Mouse (Mus musculus) hindbrain, embryonic 13.5 days (tissue): ENCODE results near the gene Olfr310. TPM values are rescaled to one million over a fixed set of nuclear protein-coding genes. Genes with fewer than 3 reads are reported as not detected.

Experiments
- ATAC-seq: fragments of 200-750 bp; cut with Nextera tagmentation; 2 replicates; pipeline ENCODE4 v1.8.0; 2017; ENCODE audit warnings: moderate TSS enrichment; ENCODE audit not compliant: low FRiP score
- H3K27ac ChIP-seq: fragments of 300-500 bp; sonication (generic); 2 replicates; pipeline ENCODE4 v1.5.1; 2015; ENCODE audit warnings: inconsistent platforms, mild to moderate bottlenecking, moderate library complexity
- H3K27me3 ChIP-seq: fragments of 300-500 bp; sonication (generic); 2 replicates; pipeline ENCODE4 v1.6.1; 2015; ENCODE audit warnings: mild to moderate bottlenecking, inconsistent platforms
- H3K36me3 ChIP-seq: fragments of 300-500 bp; sonication (generic); 2 replicates; pipeline ENCODE4 v1.6.1; 2015; ENCODE audit warnings: mild to moderate bottlenecking, inconsistent platforms
- H3K4me1 ChIP-seq: fragments of 300-500 bp; sonication (generic); replicated peaks from 2 replicates; pipeline ENCODE4 v1.6.1; 2015; ENCODE audit warnings: inconsistent platforms
- H3K4me2 ChIP-seq: fragments of 300-500 bp; sonication (generic); 2 replicates; pipeline ENCODE4 v1.6.1; 2015; ENCODE audit warnings: inconsistent platforms, mild to moderate bottlenecking, moderate library complexity
- H3K4me3 ChIP-seq: fragments of 300-500 bp; sonication (generic); 2 replicates; pipeline ENCODE4 v1.5.1; 2015; ENCODE audit warnings: mild to moderate bottlenecking, inconsistent platforms
- H3K9ac ChIP-seq: fragments of 300-500 bp; sonication (generic); 2 replicates; pipeline ENCODE4 v1.6.1; 2015; ENCODE audit warnings: mild to moderate bottlenecking, inconsistent platforms
- H3K9me3 ChIP-seq: fragments of 300-500 bp; sonication (generic); 2 replicates; pipeline ENCODE4 v1.6.1; 2016; ENCODE audit warnings: inconsistent platforms
- WGBS: fragments of 180-500 bp; shearing (Covaris S2); methylation state at CpG from one replicate; pipeline ENCODE4 v1.1.7; 2015; 5-methylcytosine and 5-hydroxymethylcytosine counted together
- microRNA-seq: library from miRNA; unstranded; fragments of <30 nt; microRNA quantifications from one replicate; pipeline ENCODE4, GENCODE M21; 2016
- polyA plus RNA-seq: library from polyadenylated mRNA; unstranded; fragments of >200 nt; fragmentation: Nextera tagmentation; extraction: Ambion mirVana; gene quantifications from 2 replicates; pipeline ENCODE4 v1.2.1, GENCODE M21; 2015

Gene Olfr310
- polyA plus RNA-seq: not detected in 2 replicates

- ATAC-seq: no peak
- H3K36me3 ChIP-seq: no peaks in the 10 kb centered on the region
- H3K27ac ChIP-seq: no peak within 1 kb of the TSS
- WGBS: 79% methylated on average over 1 of the region's 1 CpGs
- H3K4me1 ChIP-seq: no peaks in the 10 kb centered on the region
- no peak within 1 kb of the TSS for H3K4me2 ChIP-seq
- H3K4me3 ChIP-seq: no peak within 1 kb of the TSS
- no peaks in the 10 kb centered on the region for H3K27me3 ChIP-seq
- no peaks in the 10 kb centered on the region for H3K9me3 ChIP-seq
- H3K9ac ChIP-seq: no peak within 1 kb of the TSS
These were observed at the start of gene Olfr310 for GRCm38 (mm10) chr7:86277072-86277471. Olfr310 (minus strand) TSS chr7:86277172.

DNA sequence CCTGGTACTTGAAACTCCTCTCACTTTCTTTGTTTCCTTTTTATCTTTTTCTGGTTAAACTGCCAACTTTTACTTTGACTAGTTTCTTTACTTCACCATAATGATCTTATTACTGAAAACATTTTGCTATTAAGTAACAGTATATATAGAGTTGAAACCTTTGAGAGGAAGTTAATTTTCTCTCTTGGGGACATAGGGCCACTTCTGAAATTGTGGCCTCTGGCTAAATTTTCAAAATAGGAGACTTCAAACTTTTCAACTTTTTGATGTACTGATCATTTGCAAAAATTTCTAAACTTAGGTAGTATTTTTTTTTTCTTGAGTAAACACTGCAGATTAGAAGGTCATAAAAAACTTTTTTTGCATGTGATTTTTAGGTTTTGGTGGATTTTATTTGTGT lies 48.6 kb upstream of the Olfr310 start, which contains the start of gene Olfr308:
Gene Olfr308 (minus strand): TSS at position 101 of the 400 bp plus-strand sequence.
- Histone ChIP-seq H3K27ac (no peak within 1 kb of the TSS), H3K36me3 (no peaks in the 10 kb centered on the region), H3K4me2 (no peak within 1 kb of the TSS), H3K9ac (no peak within 1 kb of the TSS), H3K27me3 (no peaks in the 10 kb centered on the region), H3K9me3 (no peaks in the 10 kb centered on the region), H3K4me3 (no peak within 1 kb of the TSS), H3K4me1 (no peaks in the 10 kb centered on the region)
- ATAC-seq: no peak

DNA sequence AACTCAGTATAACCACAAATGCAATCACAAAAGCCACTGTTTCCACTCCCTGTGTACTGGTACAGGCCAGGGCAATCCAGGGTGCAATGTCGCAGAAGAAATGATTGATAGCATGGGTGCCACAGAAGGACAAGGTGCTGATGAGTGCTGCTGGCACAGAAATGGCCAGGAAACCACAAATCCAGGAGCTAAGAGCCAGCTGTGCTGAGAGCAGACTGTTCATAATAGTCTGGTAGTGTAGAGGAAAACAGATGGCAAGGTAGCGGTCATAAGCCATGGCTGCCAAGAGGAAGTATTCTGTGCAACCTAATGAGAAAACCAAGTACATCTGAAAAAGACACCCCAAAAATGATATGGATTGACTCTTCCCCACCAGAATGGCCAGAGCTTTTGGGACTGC lies 44.4 kb upstream of the Olfr310 start:
- no peaks in the 10 kb centered on the region for H3K27me3 ChIP-seq
- no peak for ATAC-seq
- no peaks in the 10 kb centered on the region for H3K4me1 ChIP-seq
- H3K9me3 ChIP-seq: no peaks in the 10 kb centered on the region
- no peak overlapping the region for H3K9ac ChIP-seq
- no peak overlapping the region for H3K27ac ChIP-seq
- H3K36me3 ChIP-seq: no peaks in the 10 kb centered on the region
- 91% methylated on average over 2 of the region's 2 CpGs for WGBS
- H3K4me2 ChIP-seq: no peak overlapping the region
- H3K4me3 ChIP-seq: no peak overlapping the region

GRCm38 (mm10) chr7:86313608-86314007 lies 36.6 kb upstream of the Olfr310 start, which contains the start of gene Olfr309:
Olfr309 (minus strand) TSS chr7:86313708.
- ATAC-seq: no peak
- WGBS: 76% methylated on average over 2 of the region's 2 CpGs

DNA sequence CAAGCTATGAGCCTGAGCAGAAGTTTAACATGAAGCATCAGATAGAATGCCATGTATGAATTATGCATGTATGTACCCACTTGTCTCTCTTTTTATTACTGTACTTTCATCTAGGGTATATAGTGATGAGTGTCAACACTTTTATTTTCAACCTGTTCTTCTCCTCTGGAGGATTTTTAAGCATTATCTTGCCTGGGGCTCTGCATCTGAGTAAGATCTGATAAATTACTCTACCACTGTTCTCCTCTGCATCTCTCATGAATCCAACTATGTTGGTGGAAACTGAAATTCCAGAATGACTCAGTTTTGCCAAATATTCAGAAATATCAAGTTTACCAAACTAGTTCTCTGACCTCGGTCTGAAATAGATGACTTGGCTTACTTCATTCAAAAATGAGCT lies 30.8 kb downstream of the Olfr310 start, which contains the start of gene Vmn2r76:
Gene Vmn2r76 (minus strand): TSS at position 101 of the 400 bp plus-strand sequence.
- Histone ChIP-seq H3K27me3 (no peaks in the 10 kb centered on the region), H3K4me3 (no peak within 1 kb of the TSS), H3K9ac (no peak within 1 kb of the TSS), H3K9me3 (no peaks in the 10 kb centered on the region), H3K4me2 (no peak within 1 kb of the TSS), H3K4me1 (no peaks in the 10 kb centered on the region), H3K36me3 (no peaks in the 10 kb centered on the region), H3K27ac (no peak within 1 kb of the TSS)
- WGBS: 76% methylated on average over 1 of the region's 1 CpGs
- no peak for ATAC-seq

More at GRCm38 (mm10) chr7:86313608-86314007, 36.6 kb upstream of the Olfr310 start, which contains the start of gene Olfr309:
- no peaks in the 10 kb centered on the region for H3K27me3 ChIP-seq
- H3K4me1 ChIP-seq: no peaks in the 10 kb centered on the region
- H3K4me2 ChIP-seq: no peak within 1 kb of the TSS
- no peaks in the 10 kb centered on the region for H3K9me3 ChIP-seq
- no peak within 1 kb of the TSS for H3K27ac ChIP-seq
- no peaks in the 10 kb centered on the region for H3K36me3 ChIP-seq
- H3K9ac ChIP-seq: no peak within 1 kb of the TSS
- no peak within 1 kb of the TSS for H3K4me3 ChIP-seq

Small RNA genes lying within 50 kb of the gene (microRNA-seq; reads per million reads assigned to microRNA genes)
- not detected for gene Gm23192

Other genes with a start within 250 kb of the Olfr310 start
- not detected in 2 replicates for gene Vmn2r75, start 105.4 kb downstream of the Olfr310 start, polyA plus RNA-seq
- gene Vmn2r76, start 30.9 kb downstream of the Olfr310 start, polyA plus RNA-seq: not detected in 2 replicates
- gene Olfr309, start 36.5 kb upstream of the Olfr310 start, polyA plus RNA-seq: not detected in 2 replicates
- gene Olfr308, start 48.5 kb upstream of the Olfr310 start, polyA plus RNA-seq: not detected in 2 replicates
- gene Olfr307, start 60.4 kb upstream of the Olfr310 start, polyA plus RNA-seq: not detected in 2 replicates
- gene Olfr305, start 89.8 kb upstream of the Olfr310 start, polyA plus RNA-seq: not detected in 2 replicates
- not detected in 2 replicates for gene Olfr304, start 109.5 kb upstream of the Olfr310 start, polyA plus RNA-seq
- not detected in 2 replicates for gene Olfr303, start 120.6 kb upstream of the Olfr310 start, polyA plus RNA-seq
- gene Olfr301, start 126.7 kb upstream of the Olfr310 start, polyA plus RNA-seq: not detected in 2 replicates
- gene Olfr299, start 182.7 kb upstream of the Olfr310 start, polyA plus RNA-seq: not detected in 2 replicates
- not detected in 2 replicates for gene Olfr298, start 215.3 kb upstream of the Olfr310 start, polyA plus RNA-seq
- not detected in 2 replicates for gene Olfr297, start 242.8 kb upstream of the Olfr310 start, polyA plus RNA-seq